Mouse (Mus musculus): ENCODE data around the gene Myo9b. TPM values are rescaled to one million over a fixed set of nuclear protein-coding genes. Genes with fewer than 3 reads are reported as not detected.
"Not testable (repeated sequence)": the region's sequence is repeated elsewhere in the genome, so short reads cannot be mapped to it uniquely, and the experiment has no call there.

Gene Myo9b
- total and polyA plus RNA-seq, 2 experiments from 2014 or later, result 8.6 to 38.4 TPM

GRCm38 (mm10) chr8:71282621-71283020, 10.1 kb downstream of the Myo9b start:
- no peak for DNase-seq (ENCODE audit: low spot score)

DNA sequence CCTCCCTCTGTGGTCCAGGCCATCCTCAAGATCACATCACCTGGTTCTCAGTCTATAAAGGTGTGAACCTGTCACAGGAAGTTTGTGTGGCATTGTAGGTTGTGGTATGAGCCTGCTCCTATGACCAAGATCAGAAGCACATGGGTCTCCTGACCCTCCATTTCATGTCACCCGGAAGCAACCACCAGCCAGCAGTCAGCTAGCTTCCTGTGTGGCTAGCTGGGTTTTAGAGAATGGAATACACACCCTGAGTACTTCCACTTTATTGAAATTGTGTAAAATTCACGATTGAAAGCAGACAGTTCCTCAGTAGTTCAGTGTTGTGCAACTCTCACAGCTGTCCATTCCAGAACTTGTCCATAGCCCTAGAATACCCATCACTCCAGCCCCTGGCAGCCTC, 13.7 kb downstream of the Myo9b start:
- not testable (repeated sequence) for H3K27ac ChIP-seq; H3K27me3 ChIP-seq (ENCODE audit: insufficient read depth, low read length); H3K4me2 ChIP-seq (ENCODE audit: low read depth, low read length); H3K4me3 ChIP-seq (ENCODE audit: low read length); H3K9me3 ChIP-seq (ENCODE audit: low read length); H3K36me3 ChIP-seq (ENCODE audit: insufficient read depth, low read length); H3K9ac ChIP-seq (replicated peaks; ENCODE audit: low read length); ATAC-seq; DNase-seq (ENCODE audit: low spot score); H3K4me1 ChIP-seq (ENCODE audit: insufficient read depth, low read length)
- 82% methylated on average over 2 of the region's 2 CpGs for WGBS

More at GRCm38 (mm10) chr8:71282621-71283020, 10.1 kb downstream of the Myo9b start:
- no peak for ATAC-seq
- H3K4me2 ChIP-seq (ENCODE audit: low read depth, low read length), result no peak overlapping the region
- no peak overlapping the region for H3K27ac ChIP-seq
- no peaks in the 10 kb centered on the region; the same call in 1 of the 2 replicates for H3K4me1 ChIP-seq (ENCODE audit: insufficient read depth, low read length)
- no peaks in the 10 kb centered on the region for H3K36me3 ChIP-seq (ENCODE audit: insufficient read depth, low read length)
- 65% methylated on average over 5 of the region's 5 CpGs for WGBS
- no peak for TF ChIP-seq CTCF (IDR thresholded peaks at IDR 0.05; ENCODE audit: low read depth)
- no peaks in the 10 kb centered on the region for H3K9me3 ChIP-seq (ENCODE audit: low read length)
- H3K9ac ChIP-seq (replicated peaks; ENCODE audit: low read length), result no peak overlapping the region
- H3K4me3 ChIP-seq (ENCODE audit: low read length), result no peak overlapping the region
- H3K27me3 ChIP-seq (ENCODE audit: insufficient read depth, low read length), result no peaks in the 10 kb centered on the region

GRCm38 (mm10) chr8:71288441-71288949, 16.0 kb downstream of the Myo9b start:
- WGBS, result 48% methylated on average over 3 of the region's 3 CpGs
- DNase-seq (ENCODE audit: low spot score), result no peak
- no peak for TF ChIP-seq CTCF (IDR thresholded peaks at IDR 0.05; ENCODE audit: low read depth)

GRCm38 (mm10) chr8:71289098-71289497, 16.6 kb downstream of the Myo9b start:
- no peak for DNase-seq (ENCODE audit: low spot score)

More at GRCm38 (mm10) chr8:71288441-71288949, 16.0 kb downstream of the Myo9b start:
- Histone ChIP-seq H3K27ac (no peak overlapping the region), H3K36me3 (ENCODE audit: insufficient read depth, low read length) (peaks cover 11% of the 10 kb centered on the region), H3K4me2 (ENCODE audit: low read depth, low read length) (no peak overlapping the region), H3K9me3 (ENCODE audit: low read length) (no peaks in the 10 kb centered on the region), H3K4me1 (ENCODE audit: insufficient read depth, low read length) (no peaks in the 10 kb centered on the region), H3K4me3 (ENCODE audit: low read length) (no peak overlapping the region), H3K9ac (replicated peaks; ENCODE audit: low read length) (no peak overlapping the region), H3K27me3 (ENCODE audit: insufficient read depth, low read length) (no peaks in the 10 kb centered on the region)
- no peak for ATAC-seq

GRCm38 (mm10) chr8:71290211-71290610, 17.7 kb downstream of the Myo9b start:
- WGBS, result 96% methylated on average over 21 of the region's 21 CpGs
- Histone ChIP-seq H3K9me3 (ENCODE audit: low read length) (no peaks in the 10 kb centered on the region), H3K27me3 (ENCODE audit: insufficient read depth, low read length) (no peaks in the 10 kb centered on the region), H3K4me1 (ENCODE audit: insufficient read depth, low read length) (no peaks in the 10 kb centered on the region), H3K36me3 (ENCODE audit: insufficient read depth, low read length) (peaks cover 13% of the 10 kb centered on the region), H3K27ac (no peak overlapping the region), H3K4me3 (ENCODE audit: low read length) (no peak overlapping the region), H3K4me2 (ENCODE audit: low read depth, low read length) (no peak overlapping the region), H3K9ac (replicated peaks; ENCODE audit: low read length) (no peak overlapping the region)
- ATAC-seq, result no peak
- no peak for TF ChIP-seq CTCF (IDR thresholded peaks at IDR 0.05; ENCODE audit: low read depth)
- DNase-seq (ENCODE audit: low spot score), result no peak

More at GRCm38 (mm10) chr8:71289098-71289497, 16.6 kb downstream of the Myo9b start:
- TF ChIP-seq CTCF (IDR thresholded peaks at IDR 0.05; ENCODE audit: low read depth), result no peak
- Histone ChIP-seq H3K4me1 (ENCODE audit: insufficient read depth, low read length) (no peaks in the 10 kb centered on the region), H3K9me3 (ENCODE audit: low read length) (no peaks in the 10 kb centered on the region), H3K9ac (replicated peaks; ENCODE audit: low read length) (no peak overlapping the region), H3K4me3 (ENCODE audit: low read length) (no peak overlapping the region), H3K36me3 (ENCODE audit: insufficient read depth, low read length) (peaks cover 11% of the 10 kb centered on the region), H3K27ac (no peak overlapping the region), H3K27me3 (ENCODE audit: insufficient read depth, low read length) (no peaks in the 10 kb centered on the region), H3K4me2 (ENCODE audit: low read depth, low read length) (no peak overlapping the region)
- 77% methylated on average over 7 of the region's 7 CpGs for WGBS
- ATAC-seq, result no peak

DNA sequence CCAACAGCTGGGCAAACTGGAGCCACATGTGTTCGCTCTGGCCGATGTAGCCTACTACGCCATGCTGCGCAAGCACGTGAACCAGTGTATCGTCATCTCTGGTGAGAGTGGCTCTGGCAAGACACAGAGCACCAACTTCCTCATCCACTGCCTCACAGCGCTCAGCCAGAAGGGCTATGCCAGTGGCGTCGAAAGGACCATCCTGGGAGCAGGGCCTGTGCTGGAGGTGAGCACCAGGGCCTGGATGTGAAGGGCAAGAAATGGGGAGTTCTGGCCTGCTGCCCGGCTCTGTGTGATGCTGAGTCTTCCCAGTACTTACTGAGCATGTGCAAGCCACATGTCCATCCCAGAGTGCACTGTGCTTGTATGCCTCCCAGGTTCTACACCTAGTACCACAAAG, 18.4 kb downstream of the Myo9b start:
- DNase-seq (ENCODE audit: low spot score), result no peak
- H3K36me3 ChIP-seq (ENCODE audit: insufficient read depth, low read length), result peaks cover 13% of the 10 kb centered on the region
- no peaks in the 10 kb centered on the region for H3K9me3 ChIP-seq (ENCODE audit: low read length)
- 97% methylated on average over 10 of the region's 10 CpGs for WGBS
- H3K27me3 ChIP-seq (ENCODE audit: insufficient read depth, low read length), result no peaks in the 10 kb centered on the region
- H3K27ac ChIP-seq, result no peak overlapping the region
- no peak overlapping the region for H3K4me3 ChIP-seq (ENCODE audit: low read length)
- H3K4me2 ChIP-seq (ENCODE audit: low read depth, low read length), result no peak overlapping the region
- H3K4me1 ChIP-seq (ENCODE audit: insufficient read depth, low read length), result no peaks in the 10 kb centered on the region
- TF ChIP-seq CTCF (IDR thresholded peaks at IDR 0.05; ENCODE audit: low read depth), result no peak
- H3K9ac ChIP-seq (replicated peaks; ENCODE audit: low read length), result no peak overlapping the region
- ATAC-seq, result no peak

- DNase-seq (ENCODE audit: low spot score) (no peak), ATAC-seq (no peak)
- H3K9me3 ChIP-seq (ENCODE audit: low read length), result no peaks in the 10 kb centered on the region
- no peak overlapping the region for H3K4me3 ChIP-seq (ENCODE audit: low read length)
- H3K4me1 ChIP-seq (ENCODE audit: insufficient read depth, low read length), result no peaks in the 10 kb centered on the region
- no peaks in the 10 kb centered on the region for H3K27me3 ChIP-seq (ENCODE audit: insufficient read depth, low read length)
- H3K4me2 ChIP-seq (ENCODE audit: low read depth, low read length), result no peak overlapping the region
- no peak overlapping the region for H3K9ac ChIP-seq (replicated peaks; ENCODE audit: low read length)
- no peak overlapping the region for H3K27ac ChIP-seq
- TF ChIP-seq CTCF (IDR thresholded peaks at IDR 0.05; ENCODE audit: low read depth), result no peak
- H3K36me3 ChIP-seq (ENCODE audit: insufficient read depth, low read length), result peaks cover 15% of the 10 kb centered on the region
- 95% methylated on average over 6 of the region's 6 CpGs for WGBS
These were observed 18.8 kb downstream of the Myo9b start for GRCm38 (mm10) chr8:71291351-71291750.

DNA sequence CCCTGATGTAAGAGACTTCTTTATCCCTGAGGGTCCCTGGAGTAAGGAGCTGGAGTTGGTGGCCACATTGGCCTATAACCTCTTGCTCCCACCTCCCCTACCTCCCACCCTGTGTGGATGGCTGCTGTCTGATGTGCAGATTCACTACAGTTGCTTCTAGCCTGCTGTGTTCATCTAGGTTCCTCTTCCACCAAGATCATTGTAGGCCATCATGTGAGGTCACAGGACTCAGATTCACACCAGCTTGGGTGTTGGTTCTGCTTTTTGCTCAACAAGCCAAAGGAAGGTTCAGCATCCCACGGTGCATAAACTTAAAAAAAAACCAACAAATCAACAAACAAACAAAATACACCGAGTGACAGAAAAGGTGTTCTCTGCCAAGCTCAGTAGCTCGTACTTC, 21.4 kb downstream of the Myo9b start:
- H3K9me3 ChIP-seq (ENCODE audit: low read length); ATAC-seq; H3K27ac ChIP-seq; H3K4me3 ChIP-seq (ENCODE audit: low read length); H3K9ac ChIP-seq (replicated peaks; ENCODE audit: low read length); H3K27me3 ChIP-seq (ENCODE audit: insufficient read depth, low read length); DNase-seq (ENCODE audit: low spot score); H3K4me2 ChIP-seq (ENCODE audit: low read depth, low read length); H3K4me1 ChIP-seq (ENCODE audit: insufficient read depth, low read length): not testable (repeated sequence)
- WGBS, result 91% methylated on average over 3 of the region's 3 CpGs
- H3K36me3 ChIP-seq (ENCODE audit: insufficient read depth, low read length), result peaks cover 23% of the 10 kb centered on the region

Measured in hindbrain, postnatal 0 days (tissue).